Mouse (Mus musculus): ENCODE results near the gene B3galt6.

DNA sequence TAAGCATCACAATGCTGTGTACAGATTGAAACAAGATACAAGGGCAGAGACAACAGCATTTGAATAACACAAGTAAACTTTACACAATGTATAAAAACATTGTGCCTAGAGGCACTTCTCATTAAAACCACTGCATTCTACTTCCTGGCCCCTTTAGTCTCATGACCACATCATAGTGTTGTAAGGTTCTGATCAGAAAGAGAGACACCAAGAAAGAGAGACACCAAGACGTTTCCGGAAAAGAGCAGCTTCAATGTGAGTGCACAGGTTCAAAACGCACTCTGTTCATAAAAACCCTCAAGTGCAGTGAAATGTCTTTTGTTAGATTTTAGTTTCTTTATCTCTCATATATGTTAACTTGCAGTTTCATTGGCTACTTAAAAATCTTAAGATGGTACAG is 11.7 kb upstream of the B3galt6 start:
- TF ChIP-seq CTCF (IDR thresholded peaks at IDR 0.05; ENCODE audit: low read depth, low read length) (no peak), POLR2A (IDR thresholded peaks at IDR 0.05; ENCODE audit: extremely low read depth, insufficient read depth, low read length) (no peak)

Data from liver, adult 2 months (tissue).